Mouse (Mus musculus): ENCODE data around the gene Sema6d.

Gene Sema6d

GRCm38 (mm10) chr2:124168411-124168810 is 78.6 kb downstream of the Sema6d start:
- no peak for DNase-seq (ENCODE audit: low spot score in 2 of 2)

GRCm38 (mm10) chr2:124171718-124172117 is 81.9 kb downstream of the Sema6d start:
- DNase-seq (ENCODE audit: low spot score in 2 of 2) = no peak

- DNase-seq (ENCODE audit: low spot score in 2 of 2) = no peak
Observed at GRCm38 (mm10) chr2:124176265-124176664, 86.5 kb downstream of the Sema6d start.

- no peak for DNase-seq (ENCODE audit: low spot score in 2 of 2)
Observed at GRCm38 (mm10) chr2:124176711-124177169, 87.0 kb downstream of the Sema6d start.

- no peak for DNase-seq (ENCODE audit: low spot score in 2 of 2)
Observed at GRCm38 (mm10) chr2:124189271-124189670, 99.5 kb downstream of the Sema6d start.

- DNase-seq (ENCODE audit: low spot score in 2 of 2) = no peak
Observed at GRCm38 (mm10) chr2:124194041-124194440, 104.3 kb downstream of the Sema6d start.

- DNase-seq (ENCODE audit: low spot score in 2 of 2) = no peak
Observed at GRCm38 (mm10) chr2:124201493-124201892, 111.7 kb downstream of the Sema6d start.

- DNase-seq (ENCODE audit: low spot score in 2 of 2) = no peak
Observed at GRCm38 (mm10) chr2:124202475-124202990, 112.8 kb downstream of the Sema6d start.

- no peak for DNase-seq (ENCODE audit: low spot score in 2 of 2)
Observed at GRCm38 (mm10) chr2:124205811-124206210, 116.0 kb downstream of the Sema6d start.

- DNase-seq (ENCODE audit: low spot score in 2 of 2) = no peak
Observed at GRCm38 (mm10) chr2:124208251-124208650, 118.5 kb downstream of the Sema6d start.

- DNase-seq (ENCODE audit: low spot score in 2 of 2) = no peak
Observed at GRCm38 (mm10) chr2:124223559-124223958, 133.8 kb downstream of the Sema6d start.

- DNase-seq (ENCODE audit: low spot score in 2 of 2) = no peak
Observed at GRCm38 (mm10) chr2:124224328-124224727, 134.6 kb downstream of the Sema6d start.

- no peak for DNase-seq (ENCODE audit: low spot score in 2 of 2)
Observed at GRCm38 (mm10) chr2:124234636-124235221, 145.0 kb downstream of the Sema6d start.

GRCm38 (mm10) chr2:124235237-124236055 is 145.7 kb downstream of the Sema6d start:
- DNase-seq (ENCODE audit: low spot score in 2 of 2) = no peak

- no peak for DNase-seq (ENCODE audit: low spot score in 2 of 2)
Observed at GRCm38 (mm10) chr2:124236831-124237230, 147.1 kb downstream of the Sema6d start.

GRCm38 (mm10) chr2:124243608-124244007 is 153.8 kb downstream of the Sema6d start:
- no peak for DNase-seq (ENCODE audit: low spot score in 2 of 2)

GRCm38 (mm10) chr2:124244543-124245245 is 154.9 kb downstream of the Sema6d start:
- no peak for DNase-seq (ENCODE audit: low spot score in 2 of 2)

- DNase-seq (ENCODE audit: low spot score in 2 of 2) = no peak
Observed at GRCm38 (mm10) chr2:124258108-124258507, 168.3 kb downstream of the Sema6d start.

- DNase-seq (ENCODE audit: low spot score in 2 of 2) = no peak
Observed at GRCm38 (mm10) chr2:124264309-124264708, 174.5 kb downstream of the Sema6d start.

GRCm38 (mm10) chr2:124271156-124271555 is 181.4 kb downstream of the Sema6d start:
- DNase-seq (ENCODE audit: low spot score in 2 of 2) = peak in 1 of 2 experiments; percentile 42

- DNase-seq (ENCODE audit: low spot score in 2 of 2) = no peak
Observed at GRCm38 (mm10) chr2:124277492-124277891, 187.7 kb downstream of the Sema6d start.

GRCm38 (mm10) chr2:124285109-124285508 is 195.3 kb downstream of the Sema6d start:
- DNase-seq (ENCODE audit: low spot score in 2 of 2) = no peak
